In genomic region chrX:135936452-135936851, GRCm38 (mm10) we compare ENCODE assay signal across 18 mouse cellular contexts. TPM values are rescaled to one million over a fixed set of nuclear protein-coding genes. Genes with fewer than 3 reads are reported as not detected.
A peak's percentile ranks its signal among the peaks of the same experiment; 100 is the strongest.
DNase-seq lines count a peak whose midpoint lies in the region; ATAC-seq and TF ChIP-seq lines count a peak whose summit lies in the region.
"Had no signal": no experiment of that assay in that cellular context is flagged by ENCODE, and none has a peak within 500 bp of the region (broad histone marks: within the 10 kb centered on the region; RNA-seq: fewer than 3 reads in every experiment).

No protein-coding gene starts in this region.

- H3K27me3 ChIP-seq in heart, adult 2 months (ENCODE audit: control insufficient read depth, insufficient read depth, low read length) = no peaks in the 10 kb centered on the region
- no peaks in the 10 kb centered on the region for H3K27me3 ChIP-seq in midbrain, embryonic 14.5 days (ENCODE audit: control insufficient read depth, insufficient read depth, low read length)
- no peaks in the 10 kb centered on the region for H3K27me3 ChIP-seq in midbrain, embryonic 11.5 days (ENCODE audit: control insufficient read depth, insufficient read depth, low read length)
- H3K27me3 ChIP-seq in midbrain, postnatal 0 days (ENCODE audit: insufficient read depth, low read length) = no peaks in the 10 kb centered on the region
- H3K27me3 ChIP-seq: heart, embryonic 13.5 days; hindbrain, embryonic 12.5 days; intestine, embryonic 15.5 days had no signal

- 35% methylated on average over 1 of the region's 1 CpGs for WGBS in heart, adult 2 months
- 59% methylated on average over 1 of the region's 1 CpGs for WGBS in midbrain, embryonic 14.5 days
- WGBS in midbrain, embryonic 11.5 days = 56% methylated on average over 1 of the region's 1 CpGs
- 39% methylated on average over 1 of the region's 1 CpGs for WGBS in midbrain, postnatal 0 days

- H3K4me1 ChIP-seq in heart, adult 2 months (ENCODE audit: control insufficient read depth, insufficient read depth, low read length) = no peaks in the 10 kb centered on the region
- no peaks in the 10 kb centered on the region for H3K4me1 ChIP-seq in midbrain, embryonic 14.5 days (ENCODE audit: control insufficient read depth, insufficient read depth, low read length)
- H3K4me1 ChIP-seq in midbrain, embryonic 11.5 days (ENCODE audit: control insufficient read depth, insufficient read depth, low read length) = no peaks in the 10 kb centered on the region
- no peaks in the 10 kb centered on the region for H3K4me1 ChIP-seq in midbrain, postnatal 0 days (ENCODE audit: insufficient read depth, low read length)
- H3K4me1 ChIP-seq: embryonic facial prominence, embryonic 10.5 days; heart, embryonic 13.5 days; hindbrain, embryonic 12.5 days; intestine, embryonic 15.5 days had no signal

- no peak overlapping the region for H3K4me3 ChIP-seq in heart, adult 2 months
- H3K4me3 ChIP-seq in midbrain, embryonic 14.5 days (replicated peaks; ENCODE audit: low read depth, low read length) = no peak overlapping the region
- no peak overlapping the region for H3K4me3 ChIP-seq in midbrain, embryonic 11.5 days (ENCODE audit: low read depth, low read length)
- H3K4me3 ChIP-seq in midbrain, postnatal 0 days (ENCODE audit: low read depth, low read length) = no peak overlapping the region
- H3K4me3 ChIP-seq: embryonic facial prominence, embryonic 10.5 days; gastrocnemius, adult 2 months; heart, embryonic 13.5 days; hindbrain, embryonic 12.5 days; intestine, embryonic 15.5 days had no signal

- intact Hi-C loops in heart, adult 2 months (cut with DNase I) = no loop called here

- H3K4me2 ChIP-seq in midbrain, embryonic 14.5 days (ENCODE audit: low read length) = no peak overlapping the region
- no peak overlapping the region for H3K4me2 ChIP-seq in midbrain, embryonic 11.5 days
- H3K4me2 ChIP-seq in midbrain, postnatal 0 days (ENCODE audit: low read depth, low read length, poor library complexity, severe bottlenecking) = no peak overlapping the region
- H3K4me2 ChIP-seq: heart, embryonic 13.5 days; hindbrain, embryonic 12.5 days; intestine, embryonic 15.5 days had no signal

- no peaks in the 10 kb centered on the region for H3K9me3 ChIP-seq in midbrain, embryonic 14.5 days (ENCODE audit: control insufficient read depth, low read length)
- H3K9me3 ChIP-seq in midbrain, embryonic 11.5 days (ENCODE audit: control insufficient read depth, low read length) = no peaks in the 10 kb centered on the region
- no peaks in the 10 kb centered on the region for H3K9me3 ChIP-seq in midbrain, postnatal 0 days (ENCODE audit: low read length)
- H3K9me3 ChIP-seq: embryonic facial prominence, embryonic 10.5 days; heart, embryonic 13.5 days; hindbrain, embryonic 12.5 days; intestine, embryonic 15.5 days had no signal

- no peak for TF ChIP-seq POLR2A in heart, adult 2 months (IDR thresholded peaks at IDR 0.05; ENCODE audit: insufficient read depth, low read depth, low read length)

- no peak overlapping the region for H3K27ac ChIP-seq in heart, adult 2 months
- H3K27ac ChIP-seq in midbrain, embryonic 14.5 days (replicated peaks; ENCODE audit: low read depth, low read length) = 0 out of 2 replicates have a peak overlapping the region, but pooled peaks have one; percentile 32
- H3K27ac ChIP-seq in midbrain, embryonic 11.5 days (ENCODE audit: low read depth, low read length) = no peak overlapping the region
- no peak overlapping the region; the same call in 1 of the 2 replicates for H3K27ac ChIP-seq in midbrain, postnatal 0 days (ENCODE audit: low read depth, low read length)
- H3K27ac ChIP-seq: embryonic facial prominence, embryonic 10.5 days; gastrocnemius, adult 2 months; heart, embryonic 13.5 days; hindbrain, embryonic 12.5 days; intestine, embryonic 15.5 days had no signal

- no peak for DNase-seq in heart, adult 2 months
- no peak for DNase-seq in heart, postnatal 4 days
- peak; percentile 42 for DNase-seq in midbrain, embryonic 14.5 days
- DNase-seq in midbrain, embryonic 11.5 days (ENCODE audit: low spot score, missing footprints) = no peak
- peak; percentile 2 for DNase-seq in adipocyte (ENCODE audit: low spot score)
- peak; percentile 37 for DNase-seq in midbrain, postnatal 0 days (ENCODE audit: low spot score)
- no peak for DNase-seq in lung, adult 18-20 months
- DNase-seq: adrenal gland, adult 8-10 months; adrenal gland, postnatal 36 days; cerebellum, adult 18-20 months; gastrocnemius, adult 2 months; gastrocnemius, postnatal 25 days; heart, postnatal 36 days had no signal

- no peak overlapping the region for H3K9ac ChIP-seq in heart, adult 2 months (ENCODE audit: low read depth, low read length)
- no peak overlapping the region; the same call in 1 of the 2 replicates for H3K9ac ChIP-seq in midbrain, embryonic 14.5 days (replicated peaks; ENCODE audit: low read length)
- no peak overlapping the region for H3K9ac ChIP-seq in midbrain, embryonic 11.5 days (ENCODE audit: low read length)
- H3K9ac ChIP-seq in midbrain, postnatal 0 days (replicated peaks; ENCODE audit: low read length, poor library complexity, severe bottlenecking) = no peak overlapping the region
- H3K9ac ChIP-seq: heart, embryonic 13.5 days; hindbrain, embryonic 12.5 days; intestine, embryonic 15.5 days had no signal

- no peak for ATAC-seq in midbrain, embryonic 14.5 days (ENCODE audit: low FRiP score, low TSS enrichment)
- no peak for ATAC-seq in midbrain, embryonic 11.5 days (ENCODE audit: low FRiP score)
- ATAC-seq in midbrain, postnatal 0 days (ENCODE audit: low FRiP score) = no peak
- ATAC-seq: forebrain, embryonic 16.5 days; intestine, embryonic 15.5 days had no signal

- H3K79me2 ChIP-seq in heart, adult 2 months (replicated peaks; ENCODE audit: control insufficient read depth, insufficient read depth, low read length) = no peaks in the 10 kb centered on the region

- no peaks in the 10 kb centered on the region for H3K36me3 ChIP-seq in heart, adult 2 months (ENCODE audit: control insufficient read depth, insufficient read depth, low read length)
- H3K36me3 ChIP-seq in midbrain, embryonic 14.5 days (ENCODE audit: control insufficient read depth, insufficient read depth, low read length) = no peaks in the 10 kb centered on the region
- no peaks in the 10 kb centered on the region for H3K36me3 ChIP-seq in midbrain, embryonic 11.5 days (ENCODE audit: control insufficient read depth, insufficient read depth, low read length)
- H3K36me3 ChIP-seq in midbrain, postnatal 0 days (ENCODE audit: insufficient read depth, low read length) = peaks cover 8% of the 10 kb centered on the region; the same call in 1 of the 2 replicates
- H3K36me3 ChIP-seq: embryonic facial prominence, embryonic 10.5 days; heart, embryonic 13.5 days; hindbrain, embryonic 12.5 days; intestine, embryonic 15.5 days had no signal

- 0 out of 2 replicates have a peak, but pooled peaks have one; percentile 11 for TF ChIP-seq CTCF in heart, adult 2 months (IDR thresholded peaks at IDR 0.05)
- TF ChIP-seq CTCF in midbrain, postnatal 0 days (IDR thresholded peaks at IDR 0.05) = peak; percentile 63

- TF ChIP-seq EP300 in heart, adult 2 months (IDR thresholded peaks at IDR 0.05; ENCODE audit: insufficient read depth, low read depth, low read length) = no peak

RNA-seq across cellular contexts. Expression of gene Arxes2, which starts 57.2 kb away (rescaled TPM):
- 1 to 10 TPM; 1.4 to 1.6 TPM for total RNA-seq in heart, adult 2 months (2021)
- polyA plus RNA-seq in heart, adult 2 months (2012; rRNA removed) = 3.1 and 3.2 TPM in 2 replicates
- 10 to 100 TPM; 13.0 to 17.1 TPM for total RNA-seq in heart, postnatal 4 days (2021)
- polyA plus RNA-seq in midbrain, embryonic 14.5 days (2014; fragmentation: Nextera tagmentation; extraction: Ambion mirVana) = 312 and 337 TPM in 2 replicates
- 152 and 164 TPM in 2 replicates for polyA plus RNA-seq in midbrain, embryonic 11.5 days (2014; fragmentation: Nextera tagmentation; extraction: Ambion mirVana)
- 238 and 253 TPM in 2 replicates for total RNA-seq in midbrain, postnatal 0 days (2014; rRNA removed)
- 387 and 388 TPM in 2 replicates for polyA plus RNA-seq in midbrain, postnatal 0 days (2015; fragmentation: Nextera tagmentation; extraction: Ambion mirVana)

Comparison
In these comparisons a context has a peak if more than half of its experiments do, and no peak if none do; other contexts are left out.
1. DNase-seq: peak in midbrain, embryonic 14.5 days (single experiment), adipocyte (single experiment) and midbrain, postnatal 0 days (single experiment); none in heart, adult 2 months (0 of 2), heart, postnatal 4 days (single experiment), midbrain, embryonic 11.5 days (single experiment) and lung, adult 18-20 months (0 of 2).
2. RNA of gene Arxes2, which starts 57.2 kb away (polyA plus RNA-seq): 387 to 388 TPM in midbrain, postnatal 0 days, 312 to 337 TPM in midbrain, embryonic 14.5 days and 152 to 164 TPM in midbrain, embryonic 11.5 days; 3.1 to 3.2 TPM in heart, adult 2 months; every median in the first group is over 10 times any median in the second.